Mouse (Mus musculus): ENCODE measurements around the gene Lamb3. TPM values are rescaled to one million over a fixed set of nuclear protein-coding genes. Genes with fewer than 3 reads are reported as not detected.

Gene Lamb3
- polyA plus RNA-seq, 1 experiment: not detected

DNA sequence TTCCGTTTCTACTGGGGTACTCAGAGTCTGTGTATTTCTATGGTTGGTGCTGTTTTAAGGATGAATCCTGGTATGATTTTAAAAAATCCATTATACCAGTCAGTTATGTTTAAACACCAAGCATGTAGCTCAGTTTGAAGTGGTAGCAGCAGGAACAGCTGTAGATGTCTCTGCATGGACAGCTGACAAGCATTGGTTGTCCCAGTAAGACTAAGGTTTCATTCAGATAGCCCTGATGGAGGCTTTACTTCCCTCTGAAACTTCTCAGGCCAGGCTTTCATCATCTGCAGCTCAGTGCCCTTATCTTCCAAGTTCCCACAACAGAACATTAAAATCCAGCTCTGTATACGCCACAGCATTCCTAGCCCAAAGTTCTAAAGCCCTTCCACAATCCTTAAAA is 25.2 kb downstream of the Lamb3 start:
- Histone ChIP-seq H3K27ac (ENCODE audit: insufficient read depth, low read depth, low read length) (no peak overlapping the region), H3K4me1 (ENCODE audit: control insufficient read depth, insufficient read depth, low read length) (no peaks in the 10 kb centered on the region), H3K4me3 (ENCODE audit: insufficient read depth, low read depth, low read length) (no peak overlapping the region)
- 93% methylated on average over 2 of the region's 2 CpGs for WGBS
- TF ChIP-seq POLR2A (IDR thresholded peaks at IDR 0.05; ENCODE audit: insufficient read depth, low read depth, low read length) (no peak), CTCF (IDR thresholded peaks at IDR 0.05; ENCODE audit: insufficient read depth, low read depth, low read length) (no peak)

GRCm38 (mm10) chr1:193234130-193234645 is 26.7 kb downstream of the Lamb3 start:
- 97% methylated on average over 2 of the region's 2 CpGs for WGBS
- H3K4me3 ChIP-seq (ENCODE audit: insufficient read depth, low read depth, low read length): no peak overlapping the region
- H3K4me1 ChIP-seq (ENCODE audit: control insufficient read depth, insufficient read depth, low read length): no peaks in the 10 kb centered on the region; the same call in 1 of the 2 replicates
- no peak for TF ChIP-seq CTCF (IDR thresholded peaks at IDR 0.05; ENCODE audit: insufficient read depth, low read depth, low read length)
- TF ChIP-seq POLR2A (IDR thresholded peaks at IDR 0.05; ENCODE audit: insufficient read depth, low read depth, low read length): no peak
- H3K27ac ChIP-seq (ENCODE audit: insufficient read depth, low read depth, low read length): no peak overlapping the region

DNA sequence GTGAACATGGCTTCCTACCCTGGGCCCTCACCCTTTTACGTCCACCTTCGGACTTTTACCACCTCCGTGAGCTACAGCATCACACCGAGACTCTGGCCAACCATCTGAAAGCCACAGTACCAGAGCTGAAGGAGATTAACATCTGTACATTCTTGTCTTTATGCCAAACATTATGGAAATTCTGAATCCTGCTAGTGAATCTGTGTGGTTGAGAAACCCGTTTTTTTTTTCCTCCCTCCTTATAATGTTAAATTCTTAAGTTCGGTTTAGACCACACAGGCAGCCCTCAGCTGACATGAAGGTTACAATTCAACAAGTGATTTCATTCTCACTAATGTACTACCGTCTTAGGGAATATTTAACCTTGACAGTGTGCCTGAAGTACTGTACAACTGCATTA is 27.4 kb downstream of the Lamb3 start:
- Histone ChIP-seq H3K27ac (ENCODE audit: insufficient read depth, low read depth, low read length) (no peak overlapping the region), H3K4me1 (ENCODE audit: control insufficient read depth, insufficient read depth, low read length) (no peaks in the 10 kb centered on the region; the same call in 1 of the 2 replicates), H3K4me3 (ENCODE audit: insufficient read depth, low read depth, low read length) (no peak overlapping the region)
- TF ChIP-seq POLR2A (IDR thresholded peaks at IDR 0.05; ENCODE audit: insufficient read depth, low read depth, low read length): no peak
- TF ChIP-seq CTCF (IDR thresholded peaks at IDR 0.05; ENCODE audit: insufficient read depth, low read depth, low read length): no peak
- WGBS: 91% methylated on average over 7 of the region's 7 CpGs

DNA sequence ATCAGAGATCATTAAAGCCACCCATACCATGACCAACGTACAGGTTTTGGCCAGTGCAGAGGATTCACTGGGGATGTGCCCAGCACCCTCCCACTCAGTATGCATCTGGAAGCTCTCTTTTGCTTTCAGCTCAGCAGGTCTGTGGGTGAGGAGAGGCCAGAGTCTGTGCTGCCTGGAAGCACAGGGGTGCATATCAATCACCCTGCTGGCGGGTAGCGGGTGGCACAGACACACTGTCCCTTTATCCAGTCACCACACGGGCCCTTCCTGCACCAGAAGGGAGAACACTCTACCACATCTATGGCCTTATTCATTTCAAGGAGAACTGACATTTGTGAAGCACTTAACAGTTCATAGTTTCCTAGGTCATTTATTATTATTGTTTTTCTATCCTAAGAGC is 30.9 kb downstream of the Lamb3 start:
- 58% methylated on average over 4 of the region's 4 CpGs for WGBS
- Histone ChIP-seq H3K4me1 (ENCODE audit: control insufficient read depth, insufficient read depth, low read length) (peaks cover 10% of the 10 kb centered on the region), H3K4me3 (ENCODE audit: insufficient read depth, low read depth, low read length) (no peak overlapping the region), H3K27ac (ENCODE audit: insufficient read depth, low read depth, low read length) (no peak overlapping the region)
- TF ChIP-seq CTCF (IDR thresholded peaks at IDR 0.05; ENCODE audit: insufficient read depth, low read depth, low read length): no peak

DNA sequence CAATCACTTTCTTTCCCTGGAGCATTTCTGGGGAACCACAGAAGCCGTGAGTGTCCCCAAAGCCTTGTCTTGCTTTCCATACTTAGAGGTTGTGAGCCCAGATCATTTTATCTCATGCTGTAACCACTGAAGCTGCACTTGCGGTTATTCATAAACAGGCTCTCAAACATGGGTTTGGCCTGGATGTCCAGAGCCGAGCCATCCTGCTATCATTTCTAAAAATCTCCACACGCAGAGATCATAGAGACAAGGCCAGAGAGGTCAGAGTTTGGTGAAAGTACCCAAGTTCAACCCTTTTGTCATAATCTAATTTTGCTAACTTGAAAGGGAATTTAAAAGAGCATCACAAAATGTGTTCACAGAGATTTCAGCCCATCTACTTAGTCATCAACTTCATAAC is 33.9 kb downstream of the Lamb3 start:
- Histone ChIP-seq H3K4me1 (ENCODE audit: control insufficient read depth, insufficient read depth, low read length) (peaks cover 12% of the 10 kb centered on the region), H3K4me3 (ENCODE audit: insufficient read depth, low read depth, low read length) (no peak overlapping the region), H3K27ac (ENCODE audit: insufficient read depth, low read depth, low read length) (no peak overlapping the region)
- TF ChIP-seq CTCF (IDR thresholded peaks at IDR 0.05; ENCODE audit: insufficient read depth, low read depth, low read length) (no peak), POLR2A (IDR thresholded peaks at IDR 0.05; ENCODE audit: insufficient read depth, low read depth, low read length) (no peak)
- WGBS: 95% methylated on average over 4 of the region's 4 CpGs

DNA sequence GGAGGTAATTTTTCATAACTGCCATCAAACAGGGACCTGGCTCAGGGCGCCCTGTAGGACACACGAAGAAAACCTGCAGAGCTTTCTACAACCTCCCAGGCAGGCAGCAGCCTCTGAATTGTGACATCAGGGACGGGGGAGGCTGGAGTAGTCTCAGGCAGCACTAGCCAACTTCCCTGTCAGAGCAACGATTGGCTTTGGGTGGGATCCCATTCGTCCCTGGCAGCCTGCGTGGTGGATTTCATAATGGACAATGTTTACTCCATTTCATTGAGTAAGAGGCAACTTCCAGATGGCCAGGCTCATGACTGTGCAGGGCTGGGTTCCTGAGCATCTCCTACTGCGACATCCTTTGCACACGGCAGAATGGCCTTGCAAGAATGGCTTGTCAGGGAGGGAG is 34.7 kb downstream of the Lamb3 start:
- no peak overlapping the region for H3K4me3 ChIP-seq (ENCODE audit: insufficient read depth, low read depth, low read length)
- TF ChIP-seq POLR2A (IDR thresholded peaks at IDR 0.05; ENCODE audit: insufficient read depth, low read depth, low read length) (no peak), CTCF (IDR thresholded peaks at IDR 0.05; ENCODE audit: insufficient read depth, low read depth, low read length) (no peak)
- 31% methylated on average over 8 of the region's 8 CpGs for WGBS

DNA sequence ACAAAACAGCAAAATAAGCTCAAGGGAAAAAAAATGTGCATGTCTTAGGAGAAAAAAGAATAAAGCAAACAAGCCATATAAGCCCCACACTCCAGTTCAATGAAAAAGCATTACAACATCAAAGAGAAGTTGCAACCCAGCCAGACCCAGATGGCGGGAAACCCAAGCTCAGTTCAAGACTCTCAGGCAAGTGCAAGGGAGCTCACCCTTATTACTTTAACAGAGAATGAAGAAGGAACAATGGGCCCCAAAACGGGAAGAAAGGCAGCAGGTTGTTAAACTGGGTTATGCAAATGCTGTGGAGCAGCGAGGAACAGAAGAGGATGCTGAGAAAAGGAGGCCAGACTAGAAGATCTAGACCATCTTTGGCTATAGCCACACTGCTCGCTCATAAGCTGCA is 35.4 kb downstream of the Lamb3 start:
- TF ChIP-seq CTCF (IDR thresholded peaks at IDR 0.05; ENCODE audit: insufficient read depth, low read depth, low read length) (no peak), POLR2A (IDR thresholded peaks at IDR 0.05; ENCODE audit: insufficient read depth, low read depth, low read length) (no peak)
- Histone ChIP-seq H3K4me1 (ENCODE audit: control insufficient read depth, insufficient read depth, low read length) (peaks cover 12% of the 10 kb centered on the region), H3K27ac (ENCODE audit: insufficient read depth, low read depth, low read length) (peak overlapping the region; percentile 82), H3K4me3 (ENCODE audit: insufficient read depth, low read depth, low read length) (no peak overlapping the region)
- WGBS: 52% methylated on average over 4 of the region's 4 CpGs

More for the DNA sequence above, 34.7 kb downstream of the Lamb3 start:
- Histone ChIP-seq H3K4me1 (ENCODE audit: control insufficient read depth, insufficient read depth, low read length) (peaks cover 12% of the 10 kb centered on the region), H3K27ac (ENCODE audit: insufficient read depth, low read depth, low read length) (peak overlapping the region; percentile 32; the same call in 1 of the 2 replicates)

- H3K27ac ChIP-seq (ENCODE audit: insufficient read depth, low read depth, low read length): peak overlapping the region; percentile 82
- peaks cover 12% of the 10 kb centered on the region for H3K4me1 ChIP-seq (ENCODE audit: control insufficient read depth, insufficient read depth, low read length)
- no peak for TF ChIP-seq CTCF (IDR thresholded peaks at IDR 0.05; ENCODE audit: insufficient read depth, low read depth, low read length)
- TF ChIP-seq POLR2A (IDR thresholded peaks at IDR 0.05; ENCODE audit: insufficient read depth, low read depth, low read length): no peak
- 21% methylated on average over 10 of the region's 10 CpGs for WGBS
- no peak overlapping the region for H3K4me3 ChIP-seq (ENCODE audit: insufficient read depth, low read depth, low read length)
These were observed 36.2 kb downstream of the Lamb3 start for GRCm38 (mm10) chr1:193243571-193244193.

GRCm38 (mm10) chr1:193244235-193244634 is 36.7 kb downstream of the Lamb3 start:
- H3K27ac ChIP-seq (ENCODE audit: insufficient read depth, low read depth, low read length): peak overlapping the region; percentile 58; the same call in 1 of the 2 replicates
- 51% methylated on average over 6 of the region's 6 CpGs for WGBS
- TF ChIP-seq CTCF (IDR thresholded peaks at IDR 0.05; ENCODE audit: insufficient read depth, low read depth, low read length): no peak
- no peak for TF ChIP-seq POLR2A (IDR thresholded peaks at IDR 0.05; ENCODE audit: insufficient read depth, low read depth, low read length)

More at GRCm38 (mm10) chr1:193244235-193244634, 36.7 kb downstream of the Lamb3 start:
- Histone ChIP-seq H3K4me1 (ENCODE audit: control insufficient read depth, insufficient read depth, low read length) (peaks cover 12% of the 10 kb centered on the region), H3K4me3 (ENCODE audit: insufficient read depth, low read depth, low read length) (no peak overlapping the region)

Measured in olfactory bulb, adult 2 months (tissue).